Mouse (Mus musculus): ENCODE measurements around the gene Ctsj.
"Not testable (repeated sequence)": the region's sequence is repeated elsewhere in the genome, so short reads cannot be mapped to it uniquely, and the experiment has no call there.

Gene Ctsj

GRCm38 (mm10) chr13:61005859-61006258, at the start of gene Ctsj:
Gene Ctsj, minus strand, starts transcription at chr13:61005959.
- no peak for DNase-seq (ENCODE audit: low read depth, low spot score)

DNA sequence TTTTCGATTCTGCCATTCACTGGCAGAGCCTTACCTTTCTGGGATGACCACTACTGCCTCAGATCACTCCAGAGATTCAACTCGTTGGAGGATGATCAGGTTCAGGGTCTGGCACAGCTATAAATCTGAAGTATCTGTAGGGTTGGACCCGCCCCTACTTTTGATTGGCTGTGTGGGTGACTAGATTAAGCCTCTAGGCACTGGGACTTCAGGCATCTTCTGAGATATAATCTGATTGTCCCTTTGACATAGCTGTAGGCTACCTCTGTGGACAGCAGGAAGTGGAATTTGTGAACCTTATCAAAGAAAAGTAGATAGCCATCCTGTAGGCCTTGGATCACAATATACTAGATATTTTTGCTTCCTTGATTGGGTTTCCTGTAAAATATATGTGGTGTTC, 34.8 kb upstream of the Ctsj start, which contains the start of gene Ctsq:
TSS of gene Ctsq (minus strand) at position 101 of the 400 bp plus-strand sequence.
- no peak for DNase-seq (ENCODE audit: low read depth, low spot score)

DNA sequence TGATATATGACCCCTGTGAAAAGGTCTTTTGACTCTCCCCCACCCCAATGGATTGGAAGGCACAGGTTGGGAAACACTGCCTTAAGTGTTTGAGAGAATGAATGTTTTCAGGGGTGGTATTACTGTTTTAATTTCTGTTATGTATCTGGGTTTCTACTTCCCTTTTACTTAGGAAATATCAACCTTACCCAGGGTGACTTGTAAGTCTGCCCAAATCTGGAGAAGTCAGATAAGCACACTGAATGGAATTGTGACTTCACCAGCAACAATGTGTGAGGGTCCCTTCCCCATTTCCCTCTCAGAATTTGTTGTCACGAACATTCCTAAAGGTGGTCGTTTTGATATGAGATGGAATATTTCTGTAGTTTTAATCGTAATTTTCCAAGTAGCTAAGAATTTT, 17.0 kb upstream of the Ctsj start:
- DNase-seq (ENCODE audit: low read depth, low spot score) = no peak

GRCm38 (mm10) chr13:61021844-61022243, 16.1 kb upstream of the Ctsj start:
- no peak for DNase-seq (ENCODE audit: low read depth, low spot score)

GRCm38 (mm10) chr13:61010171-61010570, 4.4 kb upstream of the Ctsj start:
- DNase-seq (ENCODE audit: low read depth, low spot score) = no peak

- no peak for DNase-seq (ENCODE audit: low read depth, low spot score)
Measured at GRCm38 (mm10) chr13:60997600-60997999, 8.2 kb downstream of the Ctsj start.

- not testable (repeated sequence) for DNase-seq (ENCODE audit: low read depth, low spot score)
Measured at GRCm38 (mm10) chr13:60986915-60987314, 18.8 kb downstream of the Ctsj start.

GRCm38 (mm10) chr13:60972319-60972718, 33.4 kb downstream of the Ctsj start:
- DNase-seq (ENCODE audit: low read depth, low spot score) = not testable (repeated sequence)

DNA sequence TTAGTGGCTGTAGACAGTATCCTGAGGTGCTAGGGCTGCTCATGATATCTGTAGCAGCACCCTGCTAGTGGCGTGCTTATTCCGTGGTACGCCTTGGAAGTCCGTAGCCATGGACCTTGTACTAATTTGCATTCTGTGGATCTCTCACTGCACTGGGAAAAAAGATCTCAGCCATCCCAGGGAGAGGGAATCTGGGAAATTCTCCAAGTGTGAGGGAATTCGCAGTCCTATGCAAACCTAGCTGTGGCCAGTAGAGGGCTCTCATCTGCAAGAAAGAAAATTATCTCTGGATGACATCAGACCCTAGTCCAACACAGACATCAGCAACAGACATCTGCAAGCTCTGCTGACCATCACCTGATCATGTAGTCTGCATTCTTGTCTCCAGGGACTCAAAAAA, 41.8 kb downstream of the Ctsj start:
- DNase-seq (ENCODE audit: low read depth, low spot score) = not testable (repeated sequence)

- DNase-seq (ENCODE audit: low read depth, low spot score) = no peak
Measured at GRCm38 (mm10) chr13:60961706-60962105, 44.1 kb downstream of the Ctsj start.

All from CD4-positive helper T cell, adult 2 months (primary cell).